Mouse (Mus musculus) forebrain, embryonic 11.5 days (tissue): ENCODE data around the gene Crhr2. TPM values are rescaled to one million over a fixed set of nuclear protein-coding genes. Genes with fewer than 3 reads are reported as not detected.

Experiments
- ATAC-seq: fragments of 200-750 bp; cut with Nextera tagmentation; replicated peaks from 2 replicates; pipeline ENCODE4 v1.8.0; 2017; ENCODE audit warnings: moderate TSS enrichment; ENCODE audit not compliant: low FRiP score
- DNase-seq: peaks from one replicate; pipeline ENCODE4 v3.0.0-alpha.2; 2017; ENCODE audit warnings: low spot score
- H3K27ac ChIP-seq: fragments of 300-500 bp; sonication (generic); 2 replicates; pipeline ENCODE4 v1.5.1; 2014; ENCODE audit warnings: low read depth, low read length
- H3K27me3 ChIP-seq: fragments of 300-500 bp; sonication (generic); 2 replicates; pipeline ENCODE4 v1.6.1; 2014; ENCODE audit warnings: mild to moderate bottlenecking, low read length, mixed read lengths; ENCODE audit not compliant: control insufficient read depth, insufficient read depth
- H3K36me3 ChIP-seq: fragments of 300-500 bp; sonication (generic); 2 replicates; pipeline ENCODE4 v1.6.1; 2014; ENCODE audit warnings: mild to moderate bottlenecking, low read length, moderate library complexity, mixed read lengths; ENCODE audit not compliant: control insufficient read depth, insufficient read depth
- H3K4me1 ChIP-seq: fragments of 300-500 bp; sonication (generic); replicated peaks from 2 replicates; pipeline ENCODE4 v1.6.1; 2014; ENCODE audit warnings: low read length, mixed read lengths; ENCODE audit not compliant: control insufficient read depth, insufficient read depth
- H3K4me2 ChIP-seq: fragments of 300-500 bp; sonication (generic); 2 replicates; pipeline ENCODE4 v1.6.1; 2014; ENCODE audit warnings: low read depth, mild to moderate bottlenecking, low read length, moderate library complexity, mixed read lengths; ENCODE audit not compliant: severe bottlenecking
- H3K4me3 ChIP-seq: fragments of 300-500 bp; sonication (generic); 2 replicates; pipeline ENCODE4 v1.5.1; 2014; ENCODE audit warnings: low read depth, low read length
- H3K9ac ChIP-seq: fragments of 300-500 bp; sonication (generic); 2 replicates; pipeline ENCODE4 v1.6.1; 2014; ENCODE audit warnings: low read length
- H3K9me3 ChIP-seq: fragments of 300-500 bp; sonication (generic); 2 replicates; pipeline ENCODE4 v1.6.1; 2016; ENCODE audit warnings: low read length, mixed read lengths; ENCODE audit not compliant: control insufficient read depth
- WGBS: fragments of 180-500 bp; shearing (Covaris S2); extraction: QIAGEN DNeasy Blood & Tissue Kit; methylation state at CpG from one replicate; pipeline ENCODE4 v1.1.7; 2014; 5-methylcytosine and 5-hydroxymethylcytosine counted together
- polyA plus RNA-seq: library from polyadenylated mRNA; unstranded; fragments of >200 nt; fragmentation: Nextera tagmentation; extraction: Ambion mirVana; gene quantifications from 2 replicates; pipeline ENCODE4 v1.2.1, GENCODE M21; 2014

Crhr2 gene
- polyA plus RNA-seq, 1 experiment from 2014 or later = 0.08 TPM

DNA sequence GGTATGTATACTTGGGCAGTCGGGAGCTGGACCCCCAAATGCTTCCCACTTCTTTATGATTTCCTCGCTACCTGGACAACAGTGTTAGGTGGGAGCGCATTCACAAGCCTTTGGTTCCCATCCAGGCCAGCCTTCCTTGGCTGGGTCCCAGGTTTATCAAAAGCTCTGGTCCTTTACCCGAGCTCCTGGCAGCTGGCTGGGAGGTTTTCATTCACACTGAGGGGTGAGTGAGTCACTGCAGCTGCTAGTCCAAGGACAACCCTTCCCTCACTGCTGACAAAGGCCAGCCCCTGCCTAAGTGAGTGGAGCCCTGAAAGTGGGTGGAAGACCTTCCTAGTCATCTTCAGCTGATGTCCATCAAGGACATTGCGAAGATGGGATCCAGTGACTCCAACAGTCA is 34.8 kb downstream of the Crhr2 start:
- Histone ChIP-seq H3K4me2 (no peak overlapping the region), H3K4me3 (no peak overlapping the region), H3K27me3 (no peaks in the 10 kb centered on the region), H3K9me3 (no peaks in the 10 kb centered on the region), H3K36me3 (no peaks in the 10 kb centered on the region), H3K4me1 (no peaks in the 10 kb centered on the region), H3K9ac (no peak overlapping the region), H3K27ac (no peak overlapping the region)
- 81% methylated on average over 5 of the region's 5 CpGs for WGBS
- ATAC-seq (no peak), DNase-seq (no peak)

DNA sequence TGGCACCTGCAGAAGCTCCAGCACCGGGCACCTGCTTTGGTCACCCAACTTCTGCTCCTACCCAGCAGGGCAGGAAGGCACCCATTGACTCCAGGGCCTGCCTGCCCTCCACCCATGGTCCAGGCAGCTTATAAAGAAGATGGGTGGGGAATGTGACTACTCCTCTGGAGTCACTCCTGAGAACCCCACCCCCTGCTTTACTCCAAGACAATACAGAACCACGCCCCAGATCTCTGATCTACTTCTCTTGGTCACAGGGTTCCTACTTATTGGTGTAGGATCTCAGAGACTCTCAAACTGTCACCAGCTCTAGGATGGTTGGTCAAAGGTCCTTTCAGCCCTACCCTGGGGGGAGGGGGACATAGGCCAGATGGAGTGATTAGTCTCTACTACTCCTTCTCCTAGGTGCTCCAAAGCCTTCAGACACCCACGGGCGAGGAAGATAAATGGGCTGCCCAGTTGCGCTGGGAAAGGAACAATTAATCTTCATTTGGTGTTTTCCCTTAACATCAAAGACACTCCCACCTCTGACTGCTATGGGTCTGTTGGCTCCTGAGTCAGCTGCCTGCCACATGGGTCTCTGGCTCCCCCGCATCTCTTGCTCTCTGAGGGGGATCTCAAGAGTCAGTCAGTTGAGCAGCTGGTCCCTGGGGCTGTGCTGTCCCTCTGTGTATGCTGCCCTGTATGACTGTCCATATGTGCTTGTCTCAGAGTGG is 39.2 kb downstream of the Crhr2 start:
- DNase-seq (no peak), ATAC-seq (no peak)
- no peaks in the 10 kb centered on the region for H3K36me3 ChIP-seq
- WGBS = 93% methylated on average over 6 of the region's 6 CpGs
- no peak overlapping the region for H3K27ac ChIP-seq
- no peak overlapping the region for H3K9ac ChIP-seq
- H3K9me3 ChIP-seq = no peaks in the 10 kb centered on the region
- H3K27me3 ChIP-seq = no peaks in the 10 kb centered on the region
- no peak overlapping the region for H3K4me2 ChIP-seq
- H3K4me3 ChIP-seq = no peak overlapping the region
- H3K4me1 ChIP-seq = no peaks in the 10 kb centered on the region

DNA sequence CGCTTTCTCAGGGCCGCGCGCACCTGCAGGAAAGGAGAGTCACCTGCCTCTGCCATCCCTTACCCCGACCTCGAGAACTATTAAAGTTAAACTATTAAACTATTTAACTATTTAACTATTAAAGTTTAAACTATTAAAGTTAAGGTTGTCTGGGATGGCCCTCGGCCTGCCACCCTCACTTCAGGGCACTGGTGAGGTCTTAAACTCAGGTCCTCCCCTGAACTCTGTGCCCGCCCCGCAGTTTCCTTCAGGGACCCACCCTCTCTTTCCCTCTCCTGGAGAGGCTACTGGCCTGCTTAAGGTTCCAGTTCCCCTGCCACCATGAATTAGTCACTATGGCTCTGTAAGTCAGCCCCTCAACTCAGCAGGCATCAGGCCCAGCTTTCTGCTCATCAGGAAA is 41.4 kb downstream of the Crhr2 start:
- Histone ChIP-seq H3K36me3 (no peaks in the 10 kb centered on the region), H3K4me3 (no peak overlapping the region), H3K9ac (no peak overlapping the region), H3K4me1 (no peaks in the 10 kb centered on the region), H3K4me2 (no peak overlapping the region), H3K27ac (no peak overlapping the region), H3K27me3 (no peaks in the 10 kb centered on the region), H3K9me3 (no peaks in the 10 kb centered on the region)
- ATAC-seq (no peak), DNase-seq (no peak)
- WGBS = 94% methylated on average over 9 of the region's 9 CpGs

DNA sequence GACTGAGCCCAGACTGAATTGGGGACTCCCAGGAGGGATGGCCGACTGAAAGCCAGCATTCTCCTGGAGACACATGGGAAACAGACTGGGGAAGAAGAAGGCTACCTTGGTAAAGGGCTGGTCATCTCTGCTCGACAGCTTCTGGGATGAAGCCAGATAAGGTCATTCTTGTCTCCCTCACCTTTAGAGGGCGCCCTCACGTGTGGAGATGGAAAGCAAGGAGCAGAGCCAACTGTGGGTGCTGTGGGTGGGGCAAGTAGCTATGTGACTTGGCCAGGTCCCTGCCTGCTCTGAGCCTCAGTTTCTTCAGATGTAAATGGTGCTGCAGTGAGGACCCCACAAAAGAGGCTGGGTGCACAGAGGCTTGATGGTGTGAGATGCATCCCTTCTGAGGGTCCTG is 42.2 kb downstream of the Crhr2 start:
- no peak overlapping the region for H3K4me3 ChIP-seq
- no peak overlapping the region for H3K9ac ChIP-seq
- no peaks in the 10 kb centered on the region for H3K27me3 ChIP-seq
- H3K4me1 ChIP-seq = no peaks in the 10 kb centered on the region
- ATAC-seq (no peak), DNase-seq (no peak)
- no peak overlapping the region for H3K4me2 ChIP-seq
- WGBS = 45% methylated on average over 4 of the region's 4 CpGs
- H3K9me3 ChIP-seq = no peaks in the 10 kb centered on the region
- no peaks in the 10 kb centered on the region for H3K36me3 ChIP-seq
- no peak overlapping the region for H3K27ac ChIP-seq

DNA sequence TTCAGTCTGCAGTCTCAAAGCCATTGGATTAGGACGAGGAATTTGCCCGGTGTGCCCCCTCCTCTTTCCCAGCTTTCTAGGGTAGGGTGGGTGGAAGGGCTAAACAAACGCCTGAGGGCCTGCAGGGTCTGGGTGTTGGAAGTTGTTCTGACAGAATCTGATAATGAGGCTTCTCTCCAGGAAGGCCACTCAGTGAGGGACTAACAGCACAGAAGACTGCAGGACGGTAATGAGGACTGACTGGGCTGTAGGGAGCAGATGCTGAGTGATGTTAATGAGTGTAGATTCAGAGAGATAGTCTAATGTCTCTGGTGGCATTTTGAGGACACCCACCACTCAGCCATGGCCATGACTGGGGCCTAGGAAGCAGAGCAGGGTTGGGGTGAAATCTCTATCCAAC is 45.5 kb downstream of the Crhr2 start:
- ATAC-seq = no peak
- no peak for DNase-seq
- 48% methylated on average over 4 of the region's 4 CpGs for WGBS

DNA sequence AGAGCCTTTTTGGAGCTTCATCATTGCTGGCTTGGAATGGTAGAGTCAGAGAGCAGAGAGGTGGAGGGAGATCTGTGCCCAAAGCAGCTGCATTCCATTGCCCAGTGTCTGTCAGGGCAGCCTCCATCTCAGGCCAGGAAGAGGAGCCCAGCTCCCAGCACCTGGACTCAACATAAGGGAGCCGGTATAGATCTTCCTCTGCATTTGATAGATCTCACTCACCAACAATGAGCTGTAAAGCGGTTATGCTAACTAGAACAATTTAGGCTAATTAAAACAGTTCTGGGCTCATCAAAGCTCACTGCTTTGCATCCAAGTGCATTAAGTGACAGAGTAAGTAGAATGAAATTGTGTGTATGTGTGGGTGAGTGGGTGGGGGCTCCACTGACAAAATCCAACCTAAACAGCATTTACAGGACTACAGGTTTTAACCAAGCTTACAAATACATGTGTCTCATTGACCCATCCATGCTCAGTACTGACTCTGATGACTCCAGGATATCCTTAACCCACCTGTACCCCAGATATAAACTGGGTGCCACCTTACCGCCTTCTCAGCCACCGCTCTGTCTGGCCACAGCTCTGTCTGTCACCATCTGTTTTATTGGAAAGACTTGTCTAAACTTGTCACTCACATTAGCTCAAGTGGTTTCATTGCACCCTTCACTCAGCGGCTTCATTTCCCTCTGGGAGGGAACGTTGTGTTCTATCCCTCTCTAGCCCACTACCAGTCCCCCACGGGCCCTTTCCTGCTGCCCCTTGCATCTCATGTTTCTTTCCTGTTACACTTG is 50.4 kb downstream of the Crhr2 start:
- WGBS = 86% methylated on average over 7 of the region's 7 CpGs
- Histone ChIP-seq H3K4me2 (no peak overlapping the region), H3K27me3 (no peaks in the 10 kb centered on the region), H3K4me3 (no peak overlapping the region), H3K4me1 (no peaks in the 10 kb centered on the region), H3K36me3 (peaks cover 4% of the 10 kb centered on the region; the same call in 1 of the 2 replicates), H3K9ac (no peak overlapping the region), H3K27ac (no peak overlapping the region), H3K9me3 (no peaks in the 10 kb centered on the region)
- ATAC-seq (no peak), DNase-seq (no peak)

More for the DNA sequence above, 45.5 kb downstream of the Crhr2 start:
- H3K4me1 ChIP-seq = no peaks in the 10 kb centered on the region
- no peak overlapping the region for H3K4me2 ChIP-seq
- no peak overlapping the region for H3K4me3 ChIP-seq
- H3K27ac ChIP-seq = no peak overlapping the region
- H3K27me3 ChIP-seq = no peaks in the 10 kb centered on the region
- H3K36me3 ChIP-seq = no peaks in the 10 kb centered on the region
- H3K9ac ChIP-seq = no peak overlapping the region
- no peaks in the 10 kb centered on the region for H3K9me3 ChIP-seq

DNA sequence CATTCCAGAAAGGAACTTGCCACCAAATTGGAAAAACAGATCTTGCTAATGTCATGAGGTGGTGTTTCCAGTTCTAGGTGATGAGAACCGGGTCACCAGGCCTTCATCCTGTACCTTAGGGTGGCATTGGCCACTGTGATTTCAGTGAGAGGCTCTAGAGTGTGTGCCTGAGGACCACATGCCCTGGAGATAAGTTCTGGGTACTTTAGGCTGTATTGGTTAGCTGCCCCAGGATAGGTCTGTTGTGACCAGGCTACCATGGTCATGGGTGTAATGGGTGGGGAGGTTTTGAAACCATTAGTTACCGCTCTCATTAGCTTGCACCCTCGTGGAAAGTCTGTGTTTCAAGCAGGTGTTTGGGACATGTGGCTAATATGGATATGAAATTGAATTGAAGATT is 51.4 kb downstream of the Crhr2 start:
- Histone ChIP-seq H3K9ac (no peak overlapping the region), H3K4me3 (no peak overlapping the region), H3K4me1 (no peaks in the 10 kb centered on the region), H3K27ac (no peak overlapping the region), H3K36me3 (peaks cover 6% of the 10 kb centered on the region; the same call in 1 of the 2 replicates), H3K27me3 (no peaks in the 10 kb centered on the region), H3K9me3 (no peaks in the 10 kb centered on the region), H3K4me2 (no peak overlapping the region)
- ATAC-seq = no peak
- DNase-seq = no peak
- WGBS = 91% methylated on average over 3 of the region's 3 CpGs

DNA sequence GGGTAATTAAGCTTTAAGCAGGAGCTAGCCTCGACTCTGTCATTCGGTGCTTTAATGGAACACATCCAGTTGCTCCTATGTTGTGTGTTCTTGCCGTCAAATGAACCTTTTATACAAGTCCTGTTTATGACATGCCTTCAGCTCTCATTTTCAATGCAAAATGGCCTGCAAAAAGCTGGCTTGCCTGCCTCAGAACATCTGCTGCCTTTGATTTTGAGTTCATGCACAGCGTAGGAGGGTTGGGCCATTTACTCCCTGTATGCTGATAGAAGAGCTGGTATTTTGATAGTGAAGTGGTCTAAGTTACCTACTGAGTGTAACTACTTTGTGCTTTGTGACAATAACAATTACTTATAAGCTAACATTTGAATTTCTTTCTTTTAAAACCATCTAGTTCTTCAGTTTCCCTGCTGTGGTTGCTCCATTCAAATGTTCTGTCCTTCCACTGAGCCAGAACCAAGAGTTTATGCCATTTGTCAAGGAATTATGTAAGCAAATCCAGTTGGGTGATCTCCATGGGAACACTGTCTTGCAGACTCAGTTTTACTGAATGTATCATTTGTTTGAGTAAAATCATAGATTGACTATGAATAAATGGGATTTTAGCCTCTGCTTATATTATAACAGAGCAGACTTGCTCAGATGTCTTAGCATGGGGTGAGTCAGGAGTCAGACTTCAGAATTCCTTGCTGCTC is 56.1 kb downstream of the Crhr2 start:
- no peak for ATAC-seq

More for the DNA sequence above, 56.1 kb downstream of the Crhr2 start:
- Histone ChIP-seq H3K4me3 (no peak overlapping the region), H3K4me2 (no peak overlapping the region), H3K4me1 (no peaks in the 10 kb centered on the region), H3K27me3 (no peaks in the 10 kb centered on the region), H3K27ac (no peak overlapping the region), H3K36me3 (peaks cover 6% of the 10 kb centered on the region; the same call in 1 of the 2 replicates), H3K9me3 (no peaks in the 10 kb centered on the region), H3K9ac (no peak overlapping the region)
- 93% methylated on average over 4 of the region's 4 CpGs for WGBS
- DNase-seq = no peak
